In genomic region chr4:133671881-133672844, GRCm38 (mm10) we compare ENCODE assay signal across 8 mouse cellular contexts. TPM values are rescaled to one million over a fixed set of nuclear protein-coding genes. Genes with fewer than 3 reads are reported as not detected.
A peak's percentile ranks its signal among the peaks of the same experiment; 100 is the strongest.
DNase-seq lines count a peak whose midpoint lies in the region; ATAC-seq and TF ChIP-seq lines count a peak whose summit lies in the region.

Pigv (minus strand) TSS chr4:133672647.

- TF ChIP-seq POLR2A in heart, adult 2 months (IDR thresholded peaks at IDR 0.05; ENCODE audit: insufficient read depth, low read depth, low read length) = peak; percentile 87
- TF ChIP-seq POLR2A in kidney, adult 2 months (IDR thresholded peaks at IDR 0.05; ENCODE audit: low read depth, low read length) = peak; percentile 77
- TF ChIP-seq POLR2A in spleen, adult 2 months (IDR thresholded peaks at IDR 0.05; ENCODE audit: low read depth, low read length) = peak; percentile 44

- H3K4me1 ChIP-seq in embryonic facial prominence, embryonic 13.5 days = peaks cover 50% of the 10 kb centered on the region
- peaks cover 10% of the 10 kb centered on the region for H3K4me1 ChIP-seq in heart, adult 2 months (ENCODE audit: control insufficient read depth, insufficient read depth, low read length)
- H3K4me1 ChIP-seq in kidney, adult 2 months (ENCODE audit: control insufficient read depth, insufficient read depth, low read length) = peaks cover 26% of the 10 kb centered on the region; the same call in 1 of the 2 replicates
- peaks cover 58% of the 10 kb centered on the region for H3K4me1 ChIP-seq in limb, embryonic 13.5 days
- H3K4me1 ChIP-seq in midbrain, embryonic 15.5 days = peaks cover 37% of the 10 kb centered on the region
- peaks cover 21% of the 10 kb centered on the region; the same call in 1 of the 2 replicates for H3K4me1 ChIP-seq in spleen, adult 2 months (ENCODE audit: control insufficient read depth, insufficient read depth, insufficient read length)

- peak; percentile 93 for ATAC-seq in embryonic facial prominence, embryonic 13.5 days (ENCODE audit: insufficient number of reproducible peaks, insufficient read depth, low FRiP score, low TSS enrichment, low read depth)
- ATAC-seq in limb, embryonic 13.5 days (ENCODE audit: low FRiP score, low read depth) = peak; percentile 91
- ATAC-seq in midbrain, embryonic 15.5 days (replicated peaks) = peak; percentile 93

- H3K27me3 ChIP-seq in embryonic facial prominence, embryonic 13.5 days = no peaks in the 10 kb centered on the region
- H3K27me3 ChIP-seq in heart, adult 2 months (ENCODE audit: control insufficient read depth, insufficient read depth, low read length) = no peaks in the 10 kb centered on the region
- H3K27me3 ChIP-seq in kidney, adult 2 months (replicated peaks; ENCODE audit: control insufficient read depth, insufficient read depth, low read length) = no peaks in the 10 kb centered on the region
- no peaks in the 10 kb centered on the region for H3K27me3 ChIP-seq in limb, embryonic 13.5 days
- H3K27me3 ChIP-seq in midbrain, embryonic 15.5 days (replicated peaks) = no peaks in the 10 kb centered on the region
- H3K27me3 ChIP-seq in spleen, adult 2 months (ENCODE audit: control insufficient read depth, insufficient read depth, low read length) = no peaks in the 10 kb centered on the region

- H3K4me3 ChIP-seq in embryonic facial prominence, embryonic 13.5 days = peak within 1 kb of the TSS; percentile 76
- peak within 1 kb of the TSS; percentile 95 for H3K4me3 ChIP-seq in heart, adult 2 months
- H3K4me3 ChIP-seq in kidney, adult 2 months (ENCODE audit: insufficient read depth, low read depth, low read length) = peak within 1 kb of the TSS; percentile 98
- peak within 1 kb of the TSS; percentile 63 for H3K4me3 ChIP-seq in limb, embryonic 13.5 days
- peak within 1 kb of the TSS; percentile 66 for H3K4me3 ChIP-seq in midbrain, embryonic 15.5 days
- peak within 1 kb of the TSS; percentile 68 for H3K4me3 ChIP-seq in spleen, adult 2 months (ENCODE audit: extremely low read depth, insufficient read depth, insufficient read length)

- peak within 1 kb of the TSS; percentile 99 for H3K27ac ChIP-seq in embryonic facial prominence, embryonic 13.5 days
- H3K27ac ChIP-seq in heart, adult 2 months = peak within 1 kb of the TSS; percentile 100
- peak within 1 kb of the TSS; percentile 100 for H3K27ac ChIP-seq in kidney, adult 2 months (ENCODE audit: insufficient read depth, low read depth, low read length)
- H3K27ac ChIP-seq in limb, embryonic 13.5 days = peak within 1 kb of the TSS; percentile 98
- peak within 1 kb of the TSS; percentile 97 for H3K27ac ChIP-seq in midbrain, embryonic 15.5 days
- H3K27ac ChIP-seq in spleen, adult 2 months (ENCODE audit: insufficient read depth, low read length) = peak within 1 kb of the TSS; percentile 96

- no peaks in the 10 kb centered on the region for H3K79me2 ChIP-seq in heart, adult 2 months (replicated peaks; ENCODE audit: control insufficient read depth, insufficient read depth, low read length)

- TF ChIP-seq EP300 in heart, adult 2 months (IDR thresholded peaks at IDR 0.05; ENCODE audit: insufficient read depth, low read depth, low read length) = peak; percentile 50; the same call in 1 of the 2 replicates

- H3K36me3 ChIP-seq in embryonic facial prominence, embryonic 13.5 days = peaks cover 14% of the 10 kb centered on the region
- peaks cover 2% of the 10 kb centered on the region; the same call in 1 of the 2 replicates for H3K36me3 ChIP-seq in heart, adult 2 months (ENCODE audit: control insufficient read depth, insufficient read depth, low read length)
- no peaks in the 10 kb centered on the region for H3K36me3 ChIP-seq in kidney, adult 2 months (ENCODE audit: control insufficient read depth, insufficient read depth, low read length)
- H3K36me3 ChIP-seq in limb, embryonic 13.5 days = peaks cover 7% of the 10 kb centered on the region
- H3K36me3 ChIP-seq in midbrain, embryonic 15.5 days (replicated peaks) = no peaks in the 10 kb centered on the region
- H3K36me3 ChIP-seq in spleen, adult 2 months (ENCODE audit: control insufficient read depth, insufficient read depth, low read length) = peaks cover 4% of the 10 kb centered on the region; the same call in 1 of the 2 replicates

- H3K4me2 ChIP-seq in embryonic facial prominence, embryonic 13.5 days = peak within 1 kb of the TSS; percentile 76
- H3K4me2 ChIP-seq in limb, embryonic 13.5 days (replicated peaks) = peak within 1 kb of the TSS; percentile 83
- peak within 1 kb of the TSS; percentile 62 for H3K4me2 ChIP-seq in midbrain, embryonic 15.5 days

- no peaks in the 10 kb centered on the region for H3K9me3 ChIP-seq in embryonic facial prominence, embryonic 13.5 days
- no peaks in the 10 kb centered on the region for H3K9me3 ChIP-seq in limb, embryonic 13.5 days
- H3K9me3 ChIP-seq in midbrain, embryonic 15.5 days = no peaks in the 10 kb centered on the region

- peak; percentile 84 for DNase-seq in 416B (ENCODE audit: low read depth)
- peak; percentile 89 to 94 for DNase-seq in adrenal gland, postnatal 4 days (ENCODE audit: low spot score in 2 of 2)
- peak; percentile 97 to 98 for DNase-seq in heart, adult 2 months
- peak; percentile 95 for DNase-seq in kidney, adult 2 months
- DNase-seq in spleen, adult 2 months (ENCODE audit: low read depth in 1 of 2, low spot score in 2 of 2) = peak; percentile 73 to 89

- H3K9ac ChIP-seq in embryonic facial prominence, embryonic 13.5 days = peak within 1 kb of the TSS; percentile 93
- H3K9ac ChIP-seq in heart, adult 2 months (ENCODE audit: low read depth, low read length) = peak within 1 kb of the TSS; percentile 95
- H3K9ac ChIP-seq in limb, embryonic 13.5 days = peak within 1 kb of the TSS; percentile 88
- peak within 1 kb of the TSS; percentile 93 for H3K9ac ChIP-seq in midbrain, embryonic 15.5 days

- WGBS in embryonic facial prominence, embryonic 13.5 days = under 1% methylated on average over 76 of the region's 76 CpGs
- WGBS in heart, adult 2 months = 1% methylated on average over 75 of the region's 76 CpGs
- under 1% methylated on average over 76 of the region's 76 CpGs for WGBS in kidney, adult 2 months
- under 1% methylated on average over 60 of the region's 76 CpGs for WGBS in limb, embryonic 13.5 days
- under 1% methylated on average over 71 of the region's 76 CpGs for WGBS in midbrain, embryonic 15.5 days
- 1% methylated on average over 73 of the region's 76 CpGs for WGBS in spleen, adult 2 months

- intact Hi-C loops in heart, adult 2 months (cut with DNase I) = loop anchor here (1.0 kb wide), 3 partner anchors 102 to 157 kb away; no protein-coding TSS in a partner anchor

- TF ChIP-seq CTCF in heart, adult 2 months (IDR thresholded peaks at IDR 0.05) = no peak
- TF ChIP-seq CTCF in kidney, adult 2 months (conservative IDR thresholded peaks at IDR 0.05; ENCODE audit: insufficient read depth, insufficient read length, low read depth, low read length) = no peak
- no peak for TF ChIP-seq CTCF in spleen, adult 2 months (IDR thresholded peaks at IDR 0.05; ENCODE audit: extremely low read depth, insufficient read depth, insufficient read length, insufficient replicate concordance)

RNA-seq across cellular contexts. Expression of gene Pigv, which starts in this region (rescaled TPM):
- 10 to 100 TPM; 19.8 to 20.2 TPM for total RNA-seq in adrenal gland, postnatal 4 days (2021)
- 17.1 and 17.4 TPM in 2 replicates for polyA plus RNA-seq in embryonic facial prominence, embryonic 13.5 days (2015; fragmentation: Nextera tagmentation; extraction: Ambion mirVana)
- 10 to 100 TPM; 11.7 to 12.1 TPM for total RNA-seq in heart, adult 2 months (2021)
- 9.5 and 11.7 TPM in 2 replicates for polyA plus RNA-seq in heart, adult 2 months (2012; rRNA removed)
- 15.8 and 16.2 TPM in 2 replicates for polyA plus RNA-seq in kidney, adult 2 months (2012; rRNA removed)
- polyA plus RNA-seq in limb, embryonic 13.5 days (2015; fragmentation: Nextera tagmentation; extraction: Ambion mirVana) = 14.7 and 17.1 TPM in 2 replicates
- polyA plus RNA-seq in midbrain, embryonic 15.5 days (2015; fragmentation: Nextera tagmentation; extraction: Ambion mirVana) = 16.0 and 16.2 TPM in 2 replicates
- polyA plus RNA-seq in spleen, adult 2 months (2012; rRNA removed) = 14.5 and 16.0 TPM in 2 replicates

Comparison
In these comparisons a context has a peak if more than half of its experiments do, and no peak if none do; other contexts are left out.
1. Peak in every context shown above with its lines: DNase-seq, ATAC-seq, H3K4me3 ChIP-seq and H3K27ac ChIP-seq.